Mouse (Mus musculus) megakaryocyte, embryonic 14.5 days (primary cell): ENCODE measurements at regions not wholly inside any gene's neighbourhood (a gene's known extent, or its start where the extent isn't known, plus 50 kb on each side); places are given as distances from the start of the nearest gene placed in this dataset.

Experiments used
- FLI1 ChIP-seq: IDR thresholded peaks from 2 replicates; pipeline ENCODE4 v1.6.1; 2012; ENCODE audit warnings: low read length, inconsistent platforms, mixed read lengths
- GATA1 ChIP-seq: IDR thresholded peaks from 3 replicates; pipeline ENCODE4 v1.6.1; 2012; ENCODE audit warnings: mixed read lengths, low read length, inconsistent platforms, borderline replicate concordance

GRCm38 (mm10) chr7:145135971-145136370 lies 71.9 kb downstream of the 1810010D01Rik start:
- TF ChIP-seq FLI1, result no peak
- TF ChIP-seq GATA1, result no peak
